Mouse (Mus musculus): ENCODE data around the gene Abi3bp.

DNA sequence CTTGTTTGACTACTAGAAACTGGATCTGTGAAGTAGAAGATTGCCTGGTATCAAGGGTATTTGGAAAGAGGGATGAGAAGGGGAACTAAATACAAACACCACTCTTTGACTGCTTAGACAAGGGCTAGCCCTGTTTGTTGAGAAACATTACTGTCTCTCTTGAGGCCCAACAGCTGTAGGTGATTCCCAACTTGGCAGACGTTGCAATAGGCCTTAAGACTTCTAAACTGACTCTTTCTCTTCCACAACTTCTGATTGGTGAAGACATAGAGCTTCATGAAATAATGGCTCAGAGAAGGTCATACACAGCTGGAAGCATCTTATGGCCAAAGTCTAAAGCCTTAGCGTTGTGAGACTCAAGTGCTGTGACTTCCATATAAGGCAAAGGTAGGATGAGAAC lies 26.2 kb upstream of the Abi3bp start:
- TF ChIP-seq POLR2A (IDR thresholded peaks at IDR 0.05; ENCODE audit: borderline replicate concordance, control insufficient read depth, low read depth, low read length) (no peak), CTCF (IDR thresholded peaks at IDR 0.05; ENCODE audit: control insufficient read depth, insufficient read depth, low read length) (no peak)

All from bone marrow, adult 2 months (tissue).